Mouse (Mus musculus) frontal cortex, adult (tissue): ENCODE results near the gene Susd5.
"Not testable (repeated sequence)": the region's sequence is repeated elsewhere in the genome, so short reads cannot be mapped to it uniquely, and the experiment has no call there.

Experiments used
- ATAC-seq: cut with Nextera tagmentation; 2 replicates; pipeline ENCODE4 v1.9.2; 2017; ENCODE audit warnings: mild to moderate bottlenecking, moderate library complexity, mixed read lengths; ENCODE audit not compliant: low TSS enrichment

The Susd5 gene

DNA sequence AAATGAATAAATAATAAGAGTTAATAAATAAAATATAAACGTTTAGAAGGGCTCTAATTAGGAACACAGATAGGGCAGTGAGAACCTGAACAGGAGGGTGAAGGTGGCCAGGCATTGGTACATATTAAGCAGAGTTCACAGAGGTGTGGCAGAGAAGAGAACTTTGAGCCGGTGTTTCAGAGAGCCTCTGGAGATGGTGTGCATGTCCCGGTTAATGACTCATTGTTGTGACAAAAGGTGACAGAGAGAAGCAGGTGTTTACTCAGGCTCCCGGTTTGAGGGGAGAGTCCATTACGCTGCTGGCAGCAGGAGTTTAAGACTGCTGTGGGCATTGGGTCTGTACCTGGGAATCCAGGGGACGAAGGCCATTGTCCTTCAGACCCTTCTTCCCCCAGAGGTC is 12.4 kb downstream of the Susd5 start:
- no peak for ATAC-seq

DNA sequence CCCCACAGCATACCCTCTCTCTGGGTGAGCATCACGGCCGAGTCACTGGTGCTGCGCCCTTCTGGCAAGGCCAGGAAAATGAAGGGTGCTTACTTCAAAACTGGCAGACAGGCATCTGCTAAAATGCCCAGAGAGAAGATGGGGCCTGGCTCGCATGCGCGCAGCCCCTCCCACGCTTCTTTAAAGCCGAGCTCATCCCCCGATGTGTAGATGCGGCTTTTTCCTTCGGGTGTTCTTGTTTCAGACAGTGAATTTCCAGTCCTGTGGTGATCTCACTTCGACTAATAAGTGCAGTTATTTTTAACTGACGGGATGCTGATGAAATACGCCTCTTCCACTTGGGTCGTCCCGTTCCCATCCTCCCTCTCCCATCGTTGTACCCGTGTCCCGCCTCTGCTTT is 16.7 kb downstream of the Susd5 start:
- ATAC-seq = peak; percentile 84

DNA sequence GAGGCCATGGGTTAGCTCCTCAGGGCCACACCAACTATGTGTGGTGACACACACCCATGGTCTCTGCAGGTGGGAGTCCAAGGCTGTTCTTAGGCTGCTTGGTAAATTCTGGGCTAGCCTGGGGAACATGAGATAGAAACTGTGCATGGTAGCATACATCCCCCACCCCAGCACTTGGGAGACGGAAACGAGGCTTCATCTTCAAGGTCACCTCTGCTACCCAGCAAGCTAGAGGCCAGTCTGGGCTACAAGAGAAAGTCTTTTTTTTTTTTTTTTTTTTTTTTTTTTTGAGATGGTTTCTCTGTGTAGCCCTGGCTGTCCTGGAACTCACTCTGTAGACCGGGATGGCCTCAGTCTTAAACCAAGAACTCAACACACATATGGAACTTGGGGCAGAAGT is 29.5 kb downstream of the Susd5 start:
- no peak for ATAC-seq

DNA sequence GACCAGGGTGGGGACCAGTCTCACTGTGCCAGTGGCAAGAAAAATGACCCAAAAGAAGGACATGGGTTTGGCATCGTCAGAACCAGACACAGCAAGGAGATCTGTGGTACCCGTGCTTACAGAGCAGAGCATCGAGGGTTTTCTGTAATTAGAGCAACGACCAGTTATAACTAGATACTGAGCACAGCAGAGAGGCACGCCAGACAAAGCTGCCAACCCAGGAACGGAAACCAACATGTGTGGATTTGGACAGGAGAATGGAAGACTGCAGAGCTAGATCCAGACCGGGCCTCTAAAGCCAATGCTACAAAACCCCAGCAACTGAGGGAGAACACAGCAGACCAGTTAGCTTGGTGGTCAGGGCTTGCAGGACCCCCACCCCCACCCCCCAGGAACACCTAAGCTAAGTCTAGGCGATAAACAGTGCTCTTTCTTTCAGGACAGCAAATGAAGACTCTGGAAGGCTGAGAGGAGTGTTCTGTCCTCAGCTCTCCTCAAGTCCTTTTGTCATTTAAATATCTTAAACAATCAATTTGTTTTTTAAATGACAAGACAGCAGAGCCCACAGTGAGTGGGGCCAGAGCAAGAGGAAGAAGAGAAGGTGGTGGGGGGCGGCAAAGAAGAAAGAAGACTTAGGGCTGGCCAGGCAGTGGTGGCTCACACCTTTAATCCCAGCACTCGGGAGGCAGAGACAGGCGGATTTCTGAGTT is 30.3 kb downstream of the Susd5 start:
- no peak for ATAC-seq

DNA sequence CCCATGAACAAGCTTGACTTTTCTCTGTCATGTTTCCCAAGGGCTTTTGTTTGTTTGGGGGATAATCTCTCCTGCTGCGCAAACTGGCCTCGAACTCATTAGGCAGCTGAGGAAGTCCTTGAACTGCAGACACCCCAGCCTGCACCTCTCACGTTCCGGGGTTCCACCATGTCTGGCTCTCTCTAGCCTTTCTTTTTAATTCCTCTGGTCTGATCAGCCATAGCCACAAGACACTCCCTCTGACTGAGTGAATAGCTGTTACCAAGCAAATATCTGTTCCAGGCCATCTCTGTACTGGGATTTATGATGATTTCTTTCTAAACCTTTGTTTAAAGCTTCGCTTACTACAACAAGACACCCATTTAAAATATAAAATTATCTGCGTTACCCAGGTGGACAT is 31.9 kb downstream of the Susd5 start:
- ATAC-seq = not testable (repeated sequence)

DNA sequence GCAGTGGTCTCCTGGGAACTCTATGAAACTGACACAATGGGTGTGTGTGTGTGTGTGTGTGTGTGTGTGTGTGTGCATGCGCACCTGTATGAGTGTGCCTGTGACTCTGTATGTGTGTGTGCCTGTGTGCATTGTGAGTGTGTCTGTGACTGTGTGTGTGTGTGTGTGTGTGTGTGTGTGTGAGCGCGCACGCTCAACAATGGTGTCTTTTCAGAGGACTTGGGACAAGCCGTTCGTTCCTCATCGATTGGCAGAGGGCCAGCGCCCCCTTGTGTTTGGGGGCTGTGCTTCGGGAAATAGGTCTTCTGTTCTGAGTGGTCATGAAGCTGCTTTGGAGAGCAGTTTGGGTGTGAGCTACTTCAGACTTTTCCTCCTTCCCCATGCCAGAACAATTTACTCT is 35.2 kb downstream of the Susd5 start:
- not testable (repeated sequence) for ATAC-seq

DNA sequence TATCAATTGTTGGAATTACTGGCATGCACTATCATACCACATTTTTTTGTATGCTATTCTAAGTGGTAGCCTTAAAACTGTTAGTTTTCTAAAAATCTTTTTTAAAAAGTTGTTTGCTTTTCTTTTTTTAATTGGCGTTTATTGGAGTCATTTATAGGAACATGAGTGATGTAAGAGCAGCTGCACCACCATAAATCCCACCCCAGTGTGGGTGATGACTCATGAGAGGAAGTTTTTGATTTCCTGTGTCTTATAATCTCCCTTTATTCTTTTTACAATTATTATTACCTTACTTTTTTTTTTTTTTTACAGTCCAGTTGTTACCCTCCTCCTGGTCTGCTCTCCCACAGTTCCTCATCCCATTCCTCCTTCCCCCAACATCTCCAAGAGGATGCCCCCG is 37.9 kb downstream of the Susd5 start:
- no peak for ATAC-seq

DNA sequence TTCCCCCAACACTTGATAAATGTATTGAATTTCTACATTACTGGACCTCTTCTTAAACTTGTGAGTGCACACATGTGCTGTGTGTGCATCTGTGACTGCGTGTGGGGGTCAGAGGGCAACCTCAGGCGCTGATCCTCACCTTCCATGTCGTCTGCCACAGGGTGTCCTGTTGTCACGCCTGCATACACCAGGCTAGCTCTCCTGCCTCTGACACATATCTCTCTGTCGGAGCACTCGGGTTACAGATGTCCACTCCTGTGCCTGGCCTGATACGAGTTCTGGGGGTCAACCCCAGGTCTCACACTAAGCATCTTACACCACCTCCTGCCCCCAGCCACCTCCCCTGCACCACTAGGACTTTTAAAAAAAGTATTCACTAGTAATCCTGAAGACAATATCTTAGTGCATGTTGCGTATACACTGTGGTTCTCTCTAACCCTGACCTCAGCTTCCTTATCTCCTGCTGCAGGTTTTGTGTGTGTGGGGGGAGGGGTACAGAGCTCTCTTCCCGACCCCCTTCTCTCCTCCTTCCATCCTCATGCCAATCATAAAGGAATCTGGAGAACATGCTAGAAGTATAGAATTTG is 41.9 kb downstream of the Susd5 start:
- no peak for ATAC-seq

DNA sequence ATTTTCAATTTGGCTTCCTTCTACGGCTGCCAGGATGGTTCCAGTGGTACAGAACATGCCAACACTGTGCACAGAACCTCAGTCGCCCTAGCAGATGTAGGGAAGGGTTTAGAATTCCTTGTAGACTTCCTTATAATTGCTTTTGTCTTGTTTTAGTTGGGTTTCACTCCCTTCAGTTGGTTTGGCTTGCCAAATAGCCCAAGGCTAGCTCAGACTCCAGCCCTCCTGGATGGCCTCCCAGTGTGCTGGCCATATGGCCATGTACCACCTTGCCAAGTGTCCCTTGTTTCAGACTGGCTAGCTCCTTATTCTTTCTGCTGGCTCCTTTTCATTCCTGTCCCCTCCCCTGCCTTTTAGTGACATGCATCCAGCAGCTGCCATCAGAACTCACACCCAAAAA is 53.3 kb downstream of the Susd5 start:
- ATAC-seq = no peak

DNA sequence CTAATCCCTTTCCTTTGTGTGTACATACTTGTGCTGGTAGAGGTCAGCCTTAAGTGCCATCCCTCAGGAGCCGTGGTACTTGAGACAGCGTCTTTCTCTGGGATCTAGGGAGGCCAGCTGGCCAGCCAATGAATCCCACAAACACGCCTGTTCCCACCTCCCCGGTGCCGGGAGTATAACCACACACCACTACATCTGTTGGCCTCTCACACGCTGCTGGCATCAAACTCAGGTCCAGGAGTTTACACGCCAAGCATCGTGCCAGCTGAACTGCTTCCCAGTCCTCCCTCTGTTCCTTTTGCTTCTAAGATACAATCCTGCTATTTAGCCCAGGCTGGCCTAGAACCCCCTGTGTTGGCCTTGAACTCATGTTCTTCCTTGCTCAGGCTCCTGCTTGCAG is 54.2 kb downstream of the Susd5 start:
- no peak for ATAC-seq

DNA sequence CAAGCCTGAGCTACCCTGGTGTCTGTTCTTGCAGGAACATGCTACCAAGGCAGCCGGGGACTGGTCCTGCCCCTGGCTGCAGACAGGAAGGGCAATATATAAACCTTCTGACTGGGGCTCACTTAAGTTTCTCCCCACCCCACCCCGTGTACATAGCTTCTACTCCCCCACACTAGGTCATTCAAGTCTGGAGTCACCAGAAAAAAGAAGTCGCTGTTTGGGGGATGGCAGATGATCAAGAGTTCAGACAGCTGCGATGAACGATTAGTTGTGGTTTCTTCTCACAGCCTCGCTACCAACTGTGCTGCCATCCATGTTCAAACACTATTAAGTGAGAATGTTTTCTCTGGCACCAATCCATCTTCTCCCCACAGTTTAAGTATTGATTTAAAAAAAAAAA is 55.3 kb downstream of the Susd5 start:
- ATAC-seq = no peak

DNA sequence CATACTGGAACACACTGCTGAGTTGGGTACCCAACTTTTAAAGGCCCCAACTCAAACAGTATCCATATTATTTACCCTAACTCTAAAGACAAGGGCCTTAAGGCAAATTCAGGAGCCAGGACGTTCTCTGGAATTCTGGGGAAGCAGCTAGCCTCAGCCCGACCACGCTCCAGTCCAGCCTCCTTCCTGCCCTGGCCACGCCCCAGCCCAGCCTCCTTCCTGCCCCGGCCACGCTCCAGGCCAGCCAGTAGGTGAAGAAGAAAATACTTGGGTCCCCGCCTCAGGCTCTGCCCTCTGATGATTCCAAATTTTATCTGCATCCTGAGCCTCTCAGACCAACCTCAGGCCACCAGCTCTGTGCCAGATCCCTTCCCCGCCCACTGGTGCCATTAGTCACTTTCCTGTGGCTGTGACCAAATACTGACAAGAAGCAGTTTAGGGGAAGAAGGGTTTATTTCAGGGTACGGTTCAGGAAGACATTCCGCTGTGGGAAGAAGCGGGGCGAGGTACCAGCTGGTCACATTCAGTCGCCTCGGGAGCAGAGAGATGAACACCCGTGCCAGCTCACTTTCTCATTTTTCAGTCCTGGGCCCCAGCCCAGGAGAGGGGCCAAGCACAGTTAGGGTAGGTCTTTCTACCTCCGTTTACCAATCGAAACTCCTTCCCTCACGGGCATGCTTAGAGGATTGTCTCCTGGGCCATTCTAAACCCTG is 57.1 kb downstream of the Susd5 start:
- no peak for ATAC-seq

DNA sequence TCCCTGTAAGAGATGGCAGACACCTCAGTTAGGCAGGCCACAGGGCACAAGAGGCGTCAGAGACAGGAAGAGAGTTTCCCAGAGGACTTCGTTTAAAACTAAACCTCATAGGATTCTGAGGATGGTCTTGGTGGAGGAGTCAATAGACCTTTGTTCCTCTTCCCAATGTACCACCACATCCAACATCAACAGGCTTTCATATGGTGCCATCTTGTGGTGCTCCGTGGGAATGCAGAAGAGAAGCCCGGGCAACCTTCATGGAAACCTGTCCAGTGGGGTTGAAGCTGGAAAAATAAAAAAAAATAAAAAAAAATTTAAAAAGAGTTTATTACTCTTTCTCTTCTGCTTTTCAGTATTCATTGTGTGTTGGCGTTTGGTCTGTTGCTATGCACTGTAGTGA is 59.7 kb downstream of the Susd5 start:
- ATAC-seq = 0 out of 2 replicates have a peak, but pooled peaks have one; percentile 55

DNA sequence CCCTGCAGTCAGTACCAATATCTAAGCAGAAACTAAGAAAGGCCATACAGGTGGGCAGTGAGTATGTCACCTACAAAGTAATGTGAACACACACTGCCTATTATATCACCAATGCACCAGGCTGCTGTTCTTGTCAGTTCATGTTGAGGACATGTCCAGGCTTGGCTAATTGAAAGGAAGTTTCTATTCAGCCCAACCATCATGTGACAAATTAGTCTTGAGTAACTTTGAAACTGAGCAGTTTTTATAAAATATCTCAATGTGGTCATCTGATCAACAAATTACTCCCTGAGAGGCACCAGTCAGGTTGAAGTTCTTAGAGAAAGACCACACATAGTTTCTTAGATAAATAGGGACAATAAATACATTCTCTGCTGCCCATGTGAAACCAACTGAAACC is 65.9 kb downstream of the Susd5 start:
- not testable (repeated sequence) for ATAC-seq

DNA sequence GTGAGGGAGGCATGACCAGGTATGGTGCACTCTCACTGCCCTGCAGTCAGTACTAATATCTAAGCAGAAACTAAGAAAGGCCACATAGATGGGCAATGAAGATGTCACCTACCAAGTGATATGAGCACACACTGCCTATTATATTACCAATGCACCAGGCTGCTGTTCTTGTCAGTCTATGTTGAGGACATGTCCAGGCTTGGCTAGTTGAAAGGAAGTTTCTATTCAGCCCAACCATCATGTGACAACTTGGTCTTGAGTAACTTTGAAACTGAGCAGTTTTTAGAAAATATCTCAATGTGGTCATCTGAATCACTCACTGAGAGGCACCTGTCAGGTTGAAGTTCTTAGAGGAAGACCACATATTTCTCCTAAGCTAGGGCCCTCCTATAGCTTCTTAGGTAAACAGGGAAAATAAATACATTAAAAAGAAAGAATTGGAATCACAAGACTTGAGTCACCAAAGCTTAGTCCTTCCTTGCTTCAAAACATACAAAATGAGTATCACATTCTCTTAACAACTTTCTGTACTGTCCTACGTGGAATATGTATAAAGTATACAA is 72.4 kb downstream of the Susd5 start:
- ATAC-seq = not testable (repeated sequence)
